Mouse (Mus musculus): ENCODE measurements at regions not wholly inside any gene's neighbourhood (a gene's known extent, or its start where the extent isn't known, plus 50 kb on each side); places are given as distances from the start of the nearest gene placed in this dataset.
"Not testable (repeated sequence)": the region's sequence is repeated elsewhere in the genome, so short reads cannot be mapped to it uniquely, and the experiment has no call there.

DNA sequence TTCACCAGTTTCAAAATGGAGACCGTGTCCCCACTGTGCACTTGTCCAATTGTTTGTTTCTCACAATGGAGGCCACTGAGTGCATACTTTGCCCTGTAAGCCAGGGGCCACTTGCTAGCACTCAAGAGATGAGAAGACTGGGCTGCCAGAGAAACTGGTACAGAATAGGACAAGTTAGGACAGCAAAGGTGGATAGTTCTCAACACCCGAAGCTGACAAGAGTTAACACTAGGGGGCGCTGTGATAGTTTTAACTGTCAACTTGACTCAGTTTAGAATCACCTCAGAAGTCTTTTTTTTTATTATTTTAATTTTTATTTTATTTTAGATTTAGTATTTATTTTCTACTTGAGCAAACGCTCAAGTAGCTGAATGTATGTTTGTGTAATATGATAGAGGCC lies 188.2 kb upstream of the Asap2 start:
- TF ChIP-seq CTCF (IDR thresholded peaks at IDR 0.05; ENCODE audit: borderline replicate concordance, extremely low read depth, insufficient read depth, insufficient read length); POLR2A (IDR thresholded peaks at IDR 0.05; ENCODE audit: borderline replicate concordance, extremely low read depth, insufficient read depth, insufficient read length, poor library complexity, severe bottlenecking): not testable (repeated sequence)
